Mouse (Mus musculus): ENCODE data around the gene Dnah17. TPM values are rescaled to one million over a fixed set of nuclear protein-coding genes. Genes with fewer than 3 reads are reported as not detected.
A peak's percentile ranks its signal among the peaks of the same experiment; 100 is the strongest.

The Dnah17 gene
- polyA plus RNA-seq, 1 experiment from 2014 or later = 0.04 TPM

GRCm38 (mm10) chr11:118133133-118133751, 2.8 kb upstream of the Dnah17 start:
- ATAC-seq (ENCODE audit: low FRiP score, low TSS enrichment) = no peak; the same call in 1 of the 2 replicates
- Histone ChIP-seq H3K27ac (replicated peaks) (no peak overlapping the region), H3K4me3 (ENCODE audit: low read depth, low read length) (no peak overlapping the region), H3K36me3 (ENCODE audit: control insufficient read depth, insufficient read depth, low read length) (no peaks in the 10 kb centered on the region), H3K4me1 (replicated peaks; ENCODE audit: control insufficient read depth, insufficient read depth) (no peaks in the 10 kb centered on the region), H3K9me3 (ENCODE audit: control insufficient read depth, low read length) (no peaks in the 10 kb centered on the region), H3K4me2 (replicated peaks; ENCODE audit: low read depth) (no peak overlapping the region), H3K9ac (ENCODE audit: low read length) (no peak overlapping the region), H3K27me3 (ENCODE audit: control insufficient read depth, insufficient read depth, low read length) (no peaks in the 10 kb centered on the region)
- DNase-seq (ENCODE audit: low spot score) = no peak
- TF ChIP-seq CTCF (IDR thresholded peaks at IDR 0.05; ENCODE audit: low read depth) = no peak
- TF ChIP-seq EP300 (optimal IDR thresholded peaks at IDR 0.05) = no peak
- WGBS = 60% methylated on average over 9 of the region's 9 CpGs

- H3K9me3 ChIP-seq (ENCODE audit: control insufficient read depth, low read length) = no peaks in the 10 kb centered on the region
- H3K27me3 ChIP-seq (ENCODE audit: control insufficient read depth, insufficient read depth, low read length) = no peaks in the 10 kb centered on the region
- DNase-seq (ENCODE audit: low spot score) = no peak
- H3K4me2 ChIP-seq (replicated peaks; ENCODE audit: low read depth) = no peak overlapping the region
- H3K4me3 ChIP-seq (ENCODE audit: low read depth, low read length) = no peak overlapping the region
- no peak for ATAC-seq (ENCODE audit: low FRiP score, low TSS enrichment)
- H3K36me3 ChIP-seq (ENCODE audit: control insufficient read depth, insufficient read depth, low read length) = no peaks in the 10 kb centered on the region
- H3K27ac ChIP-seq (replicated peaks) = no peak overlapping the region
- 73% methylated on average over 8 of the region's 8 CpGs for WGBS
- no peak overlapping the region for H3K9ac ChIP-seq (ENCODE audit: low read length)
- peak; percentile 34; the same call in 1 of the 2 replicates for TF ChIP-seq CTCF (IDR thresholded peaks at IDR 0.05; ENCODE audit: low read depth)
- TF ChIP-seq EP300 (optimal IDR thresholded peaks at IDR 0.05) = no peak
- H3K4me1 ChIP-seq (replicated peaks; ENCODE audit: control insufficient read depth, insufficient read depth) = no peaks in the 10 kb centered on the region
Measured at GRCm38 (mm10) chr11:118132136-118132535, 1.7 kb upstream of the Dnah17 start.

- 81% methylated on average over 2 of the region's 2 CpGs for WGBS
Measured at GRCm38 (mm10) chr11:118129812-118130211, 622 bp downstream of the Dnah17 start.

GRCm38 (mm10) chr11:118121592-118121991, 8.8 kb downstream of the Dnah17 start:
- Histone ChIP-seq H3K27ac (replicated peaks) (no peak overlapping the region), H3K9ac (ENCODE audit: low read length) (no peak overlapping the region), H3K4me3 (ENCODE audit: low read depth, low read length) (no peak overlapping the region), H3K27me3 (ENCODE audit: control insufficient read depth, insufficient read depth, low read length) (no peaks in the 10 kb centered on the region), H3K9me3 (ENCODE audit: control insufficient read depth, low read length) (no peaks in the 10 kb centered on the region), H3K4me1 (replicated peaks; ENCODE audit: control insufficient read depth, insufficient read depth) (no peaks in the 10 kb centered on the region), H3K36me3 (ENCODE audit: control insufficient read depth, insufficient read depth, low read length) (no peaks in the 10 kb centered on the region), H3K4me2 (replicated peaks; ENCODE audit: low read depth) (no peak overlapping the region)
- DNase-seq (ENCODE audit: low spot score) = no peak
- TF ChIP-seq CTCF (IDR thresholded peaks at IDR 0.05; ENCODE audit: low read depth) (no peak), EP300 (optimal IDR thresholded peaks at IDR 0.05) (no peak)
- ATAC-seq (ENCODE audit: low FRiP score, low TSS enrichment) = no peak
- 85% methylated on average over 11 of the region's 11 CpGs for WGBS

More at GRCm38 (mm10) chr11:118129812-118130211, 622 bp downstream of the Dnah17 start:
- no peak for ATAC-seq (ENCODE audit: low FRiP score, low TSS enrichment)
- no peak overlapping the region for H3K9ac ChIP-seq (ENCODE audit: low read length)
- no peak for DNase-seq (ENCODE audit: low spot score)
- H3K4me3 ChIP-seq (ENCODE audit: low read depth, low read length) = no peak overlapping the region
- H3K36me3 ChIP-seq (ENCODE audit: control insufficient read depth, insufficient read depth, low read length) = no peaks in the 10 kb centered on the region
- TF ChIP-seq CTCF (IDR thresholded peaks at IDR 0.05; ENCODE audit: low read depth) (no peak), EP300 (optimal IDR thresholded peaks at IDR 0.05) (no peak)
- no peak overlapping the region for H3K27ac ChIP-seq (replicated peaks)
- H3K27me3 ChIP-seq (ENCODE audit: control insufficient read depth, insufficient read depth, low read length) = no peaks in the 10 kb centered on the region
- H3K4me2 ChIP-seq (replicated peaks; ENCODE audit: low read depth) = no peak overlapping the region
- H3K9me3 ChIP-seq (ENCODE audit: control insufficient read depth, low read length) = no peaks in the 10 kb centered on the region
- H3K4me1 ChIP-seq (replicated peaks; ENCODE audit: control insufficient read depth, insufficient read depth) = no peaks in the 10 kb centered on the region

GRCm38 (mm10) chr11:118118777-118119176, 11.7 kb downstream of the Dnah17 start:
- no peaks in the 10 kb centered on the region for H3K4me1 ChIP-seq (replicated peaks; ENCODE audit: control insufficient read depth, insufficient read depth)
- ATAC-seq (ENCODE audit: low FRiP score, low TSS enrichment) (no peak), DNase-seq (ENCODE audit: low spot score) (no peak)
- H3K9ac ChIP-seq (ENCODE audit: low read length) = no peak overlapping the region
- TF ChIP-seq EP300 (optimal IDR thresholded peaks at IDR 0.05) (no peak), CTCF (IDR thresholded peaks at IDR 0.05; ENCODE audit: low read depth) (no peak)
- no peak overlapping the region for H3K27ac ChIP-seq (replicated peaks)
- H3K9me3 ChIP-seq (ENCODE audit: control insufficient read depth, low read length) = no peaks in the 10 kb centered on the region
- no peaks in the 10 kb centered on the region for H3K36me3 ChIP-seq (ENCODE audit: control insufficient read depth, insufficient read depth, low read length)
- no peak overlapping the region for H3K4me2 ChIP-seq (replicated peaks; ENCODE audit: low read depth)
- H3K4me3 ChIP-seq (ENCODE audit: low read depth, low read length) = no peak overlapping the region
- 66% methylated on average over 8 of the region's 8 CpGs for WGBS
- no peaks in the 10 kb centered on the region for H3K27me3 ChIP-seq (ENCODE audit: control insufficient read depth, insufficient read depth, low read length)

- 55% methylated on average over 8 of the region's 8 CpGs for WGBS
- DNase-seq (ENCODE audit: low spot score) (no peak), ATAC-seq (ENCODE audit: low FRiP score, low TSS enrichment) (no peak)
- H3K27me3 ChIP-seq (ENCODE audit: control insufficient read depth, insufficient read depth, low read length) = no peaks in the 10 kb centered on the region
- TF ChIP-seq EP300 (optimal IDR thresholded peaks at IDR 0.05) = no peak
- H3K36me3 ChIP-seq (ENCODE audit: control insufficient read depth, insufficient read depth, low read length) = no peaks in the 10 kb centered on the region
- no peak overlapping the region for H3K27ac ChIP-seq (replicated peaks)
- H3K9me3 ChIP-seq (ENCODE audit: control insufficient read depth, low read length) = no peaks in the 10 kb centered on the region
- no peak overlapping the region for H3K4me2 ChIP-seq (replicated peaks; ENCODE audit: low read depth)
- H3K4me3 ChIP-seq (ENCODE audit: low read depth, low read length) = no peak overlapping the region
- no peaks in the 10 kb centered on the region for H3K4me1 ChIP-seq (replicated peaks; ENCODE audit: control insufficient read depth, insufficient read depth)
- no peak overlapping the region for H3K9ac ChIP-seq (ENCODE audit: low read length)
Measured at GRCm38 (mm10) chr11:118114581-118115110, 15.8 kb downstream of the Dnah17 start.

Data from stomach, postnatal 0 days (tissue).